Mouse (Mus musculus) limb, embryonic 13.5 days (tissue): ENCODE measurements around the gene Lpar3. TPM values are rescaled to one million over a fixed set of nuclear protein-coding genes. Genes with fewer than 3 reads are reported as not detected.

Experiments used
- ATAC-seq: fragments of 200-750 bp; cut with Nextera tagmentation; 2 replicates; pipeline ENCODE4 v1.8.0; 2017; ENCODE audit warnings: low read depth, moderate number of reproducible peaks, moderate TSS enrichment; ENCODE audit not compliant: low FRiP score
- H3K27ac ChIP-seq: fragments of 300-500 bp; sonication (generic); 2 replicates; pipeline ENCODE4 v1.5.1; 2015; ENCODE audit warnings: inconsistent platforms, mild to moderate bottlenecking, moderate library complexity
- H3K27me3 ChIP-seq: fragments of 300-500 bp; sonication (generic); 2 replicates; pipeline ENCODE4 v1.6.1; 2015; ENCODE audit warnings: mild to moderate bottlenecking, inconsistent platforms
- H3K36me3 ChIP-seq: fragments of 300-500 bp; sonication (generic); 2 replicates; pipeline ENCODE4 v1.6.1; 2015; ENCODE audit warnings: inconsistent platforms, mild to moderate bottlenecking, moderate library complexity
- H3K4me1 ChIP-seq: fragments of 300-500 bp; sonication (generic); 2 replicates; pipeline ENCODE4 v1.6.1; 2015; ENCODE audit warnings: inconsistent platforms
- H3K4me2 ChIP-seq: fragments of 300-500 bp; sonication (generic); replicated peaks from 2 replicates; pipeline ENCODE4 v1.6.1; 2015; ENCODE audit warnings: inconsistent platforms, mild to moderate bottlenecking, moderate library complexity
- H3K4me3 ChIP-seq: fragments of 300-500 bp; sonication (generic); 2 replicates; pipeline ENCODE4 v1.5.1; 2015; ENCODE audit warnings: moderate library complexity, mild to moderate bottlenecking, inconsistent platforms
- H3K9ac ChIP-seq: fragments of 300-500 bp; sonication (generic); 2 replicates; pipeline ENCODE4 v1.6.1; 2015; ENCODE audit warnings: mild to moderate bottlenecking, inconsistent platforms
- H3K9me3 ChIP-seq: fragments of 300-500 bp; sonication (generic); 2 replicates; pipeline ENCODE4 v1.6.1; 2016; ENCODE audit warnings: inconsistent platforms
- WGBS: fragments of 180-500 bp; shearing (Covaris S2); methylation state at CpG from one replicate; pipeline ENCODE4 v1.1.7; 2015; 5-methylcytosine and 5-hydroxymethylcytosine counted together
- polyA plus RNA-seq: library from polyadenylated mRNA; unstranded; fragments of >200 nt; fragmentation: Nextera tagmentation; extraction: Ambion mirVana; gene quantifications from 2 replicates; pipeline ENCODE4 v1.2.1, GENCODE M21; 2015

Gene Lpar3
- polyA plus RNA-seq, 1 experiment from 2014 or later: 1.0 TPM

DNA sequence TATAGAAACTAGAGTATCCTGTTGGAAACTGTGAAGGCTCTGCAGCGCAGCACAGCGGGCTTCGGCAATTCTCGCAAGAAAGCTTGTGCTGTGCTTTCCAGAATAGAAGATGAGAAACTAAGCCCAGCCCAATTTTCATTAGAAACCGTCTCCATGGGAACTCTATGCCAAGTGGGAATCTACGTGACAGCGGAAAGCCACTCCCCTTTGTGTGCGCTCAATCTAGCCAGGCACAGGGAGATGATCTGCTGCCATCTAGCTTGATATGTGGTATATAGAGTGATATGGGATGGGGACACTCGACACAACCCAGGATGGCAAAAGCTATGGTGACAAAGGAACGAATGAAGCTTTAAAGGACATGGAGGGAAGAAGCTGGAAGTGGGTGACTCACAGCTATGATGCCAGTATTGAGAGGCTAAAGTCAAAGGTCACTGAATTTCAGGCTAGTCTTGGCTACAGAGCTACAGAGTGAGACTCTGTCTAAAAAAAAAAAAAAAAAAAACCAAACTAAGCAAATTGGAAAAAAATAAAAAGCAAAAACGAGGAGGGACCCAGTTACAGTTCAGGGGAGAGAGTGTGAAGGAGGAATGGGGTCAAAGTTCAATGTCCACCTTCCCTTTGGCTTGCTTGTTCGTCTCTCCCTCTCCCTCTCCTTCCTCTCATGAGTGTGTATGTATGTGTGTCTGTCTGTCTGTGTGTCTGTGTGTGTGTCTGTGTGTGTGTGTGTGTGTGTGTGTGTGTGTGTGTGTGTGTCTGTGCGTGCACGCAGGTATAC is 47.5 kb downstream of the Lpar3 start:
- Histone ChIP-seq H3K4me1 (peaks cover 3% of the 10 kb centered on the region; the same call in 1 of the 2 replicates), H3K27me3 (0 out of 2 replicates have a peak, but pooled peaks cover 2% of the 10 kb centered on the region), H3K4me3 (no peak overlapping the region), H3K4me2 (no peak overlapping the region), H3K9ac (no peak overlapping the region), H3K9me3 (no peaks in the 10 kb centered on the region), H3K27ac (no peak overlapping the region), H3K36me3 (no peaks in the 10 kb centered on the region)
- 89% methylated on average over 14 of the region's 14 CpGs for WGBS
- no peak for ATAC-seq

DNA sequence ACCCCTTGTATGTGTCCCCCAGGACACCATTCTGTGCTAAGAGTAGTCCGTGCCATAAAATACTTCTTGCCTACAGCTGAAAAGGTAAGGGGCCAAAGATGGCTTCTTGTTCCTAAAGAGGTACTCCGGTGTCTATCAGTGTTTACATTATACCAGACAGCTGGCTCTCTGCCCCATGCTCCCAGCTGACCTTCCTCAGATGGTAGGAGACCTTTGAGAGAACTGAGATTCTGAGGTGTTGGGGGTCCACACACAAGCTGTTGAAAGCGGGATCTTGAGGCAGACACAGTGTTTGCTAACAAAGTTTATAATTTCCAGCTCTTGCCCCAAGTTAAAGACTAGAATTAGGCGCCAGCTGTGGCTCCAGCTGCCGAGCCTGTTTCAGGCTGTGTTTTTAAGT is 53.7 kb downstream of the Lpar3 start:
- H3K4me3 ChIP-seq: no peak overlapping the region
- no peaks in the 10 kb centered on the region for H3K27me3 ChIP-seq
- H3K27ac ChIP-seq: no peak overlapping the region
- H3K4me1 ChIP-seq: peaks cover 27% of the 10 kb centered on the region
- no peak overlapping the region for H3K9ac ChIP-seq
- ATAC-seq: no peak
- no peaks in the 10 kb centered on the region for H3K9me3 ChIP-seq
- no peak overlapping the region for H3K4me2 ChIP-seq
- no peaks in the 10 kb centered on the region for H3K36me3 ChIP-seq
- 33% methylated on average over 5 of the region's 5 CpGs for WGBS

DNA sequence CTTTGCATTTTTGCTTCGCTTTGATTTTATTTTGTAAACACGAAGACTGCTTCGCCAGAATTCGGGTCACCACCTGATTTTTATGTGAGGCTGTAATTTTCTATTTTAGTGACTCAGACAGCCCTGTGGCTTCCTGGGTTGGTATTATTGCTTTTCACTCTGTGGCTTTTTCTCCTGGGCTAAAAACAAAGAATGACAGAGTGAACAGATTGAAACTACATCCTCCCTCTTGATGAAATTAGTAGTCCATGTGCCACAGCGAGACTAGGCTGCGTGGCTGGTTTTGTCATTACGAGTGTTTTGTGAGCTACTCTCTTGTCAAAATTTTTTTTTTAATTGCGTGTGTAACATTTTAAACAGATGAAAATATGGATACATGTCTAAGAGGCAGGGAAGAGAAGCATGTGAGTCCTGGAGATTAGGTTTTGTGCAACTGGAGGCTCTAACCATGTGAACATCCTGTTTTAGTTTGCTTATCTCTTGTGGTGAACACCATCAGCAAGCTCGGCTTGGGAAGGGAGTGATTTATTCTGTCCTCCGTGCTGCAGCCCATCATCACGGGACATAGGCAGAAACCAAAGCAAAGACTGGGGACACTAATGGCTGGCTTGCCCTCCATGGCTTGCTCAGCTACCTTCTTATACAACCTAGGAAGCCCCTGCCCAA is 54.7 kb downstream of the Lpar3 start:
- no peak overlapping the region for H3K27ac ChIP-seq
- no peak overlapping the region for H3K4me3 ChIP-seq
- H3K9me3 ChIP-seq: no peaks in the 10 kb centered on the region
- H3K36me3 ChIP-seq: no peaks in the 10 kb centered on the region
- no peaks in the 10 kb centered on the region for H3K27me3 ChIP-seq
- H3K4me2 ChIP-seq: no peak overlapping the region
- ATAC-seq: no peak
- H3K4me1 ChIP-seq: peaks cover 27% of the 10 kb centered on the region
- WGBS: 41% methylated on average over 11 of the region's 11 CpGs
- H3K9ac ChIP-seq: no peak overlapping the region

DNA sequence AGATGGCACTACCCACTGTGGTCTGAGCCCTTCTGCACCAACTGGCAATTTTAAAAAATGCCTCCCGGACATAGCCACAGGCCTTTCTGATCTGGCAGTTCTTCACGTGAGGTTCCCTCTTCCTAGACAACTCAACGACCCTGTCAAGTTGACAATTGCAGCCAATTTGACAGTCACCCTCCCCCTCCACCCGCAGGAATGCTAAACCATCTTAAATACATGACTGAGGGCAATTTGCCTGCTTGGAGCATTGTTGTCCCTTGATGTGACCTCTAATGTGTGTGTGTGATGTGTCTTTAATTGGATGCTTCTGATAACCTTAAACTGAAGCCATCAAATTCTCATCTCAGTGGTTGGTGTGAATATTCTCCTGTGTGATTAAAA is 55.3 kb downstream of the Lpar3 start:
- Histone ChIP-seq H3K4me2 (no peak overlapping the region), H3K9ac (no peak overlapping the region), H3K4me3 (no peak overlapping the region), H3K27ac (no peak overlapping the region), H3K4me1 (peaks cover 27% of the 10 kb centered on the region), H3K27me3 (no peaks in the 10 kb centered on the region), H3K9me3 (no peaks in the 10 kb centered on the region), H3K36me3 (no peaks in the 10 kb centered on the region)
- 39% methylated on average over 4 of the region's 4 CpGs for WGBS
- ATAC-seq: no peak

DNA sequence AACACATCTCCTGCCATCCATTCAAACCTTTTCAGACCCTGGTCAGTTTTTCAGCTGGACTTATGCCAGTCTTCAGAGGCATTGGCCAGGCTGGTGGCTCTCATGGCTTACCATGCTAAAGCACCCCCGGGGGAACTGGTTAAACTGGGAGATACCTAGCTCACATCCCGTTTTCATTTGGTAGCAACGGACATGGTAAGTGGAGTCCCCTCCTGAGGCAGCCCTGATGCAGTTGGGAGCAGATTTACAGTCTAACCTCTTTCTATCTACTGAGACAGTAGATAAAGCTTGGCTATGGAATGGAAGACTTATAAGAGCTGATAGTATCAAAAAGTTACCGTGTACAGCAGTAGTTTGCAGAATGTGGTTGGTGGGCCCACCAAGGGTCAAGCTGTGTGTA is 56.2 kb downstream of the Lpar3 start:
- H3K9me3 ChIP-seq: no peaks in the 10 kb centered on the region
- no peak overlapping the region for H3K4me3 ChIP-seq
- no peaks in the 10 kb centered on the region for H3K27me3 ChIP-seq
- ATAC-seq: no peak
- no peaks in the 10 kb centered on the region for H3K36me3 ChIP-seq
- no peak overlapping the region for H3K4me2 ChIP-seq
- H3K4me1 ChIP-seq: peaks cover 27% of the 10 kb centered on the region
- 89% methylated on average over 4 of the region's 4 CpGs for WGBS
- no peak overlapping the region for H3K9ac ChIP-seq
- no peak overlapping the region for H3K27ac ChIP-seq

DNA sequence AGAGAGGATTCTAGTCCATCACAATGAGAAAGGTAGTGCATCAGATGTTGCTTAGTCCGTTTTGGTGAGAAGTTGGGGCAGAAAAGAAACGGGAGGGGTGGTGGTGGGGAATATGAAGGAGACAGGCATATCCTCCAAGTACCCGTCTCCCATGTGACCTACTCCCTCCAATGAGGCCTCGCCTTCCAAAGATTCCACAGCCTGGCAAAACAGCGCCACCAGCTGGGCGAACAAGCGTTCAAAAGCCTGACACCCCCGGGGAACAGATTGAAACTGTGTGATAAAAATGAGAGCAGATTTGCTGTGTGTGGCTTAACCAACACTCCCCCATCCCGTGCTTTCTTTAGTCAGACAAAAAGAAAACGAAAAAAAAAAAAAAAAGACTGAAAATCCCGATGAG is 56.7 kb downstream of the Lpar3 start:
- Histone ChIP-seq H3K27ac (no peak overlapping the region), H3K9ac (no peak overlapping the region), H3K27me3 (no peaks in the 10 kb centered on the region), H3K4me2 (no peak overlapping the region), H3K4me1 (peaks cover 27% of the 10 kb centered on the region), H3K36me3 (no peaks in the 10 kb centered on the region), H3K4me3 (no peak overlapping the region), H3K9me3 (no peaks in the 10 kb centered on the region)
- 80% methylated on average over 11 of the region's 11 CpGs for WGBS
- no peak for ATAC-seq

DNA sequence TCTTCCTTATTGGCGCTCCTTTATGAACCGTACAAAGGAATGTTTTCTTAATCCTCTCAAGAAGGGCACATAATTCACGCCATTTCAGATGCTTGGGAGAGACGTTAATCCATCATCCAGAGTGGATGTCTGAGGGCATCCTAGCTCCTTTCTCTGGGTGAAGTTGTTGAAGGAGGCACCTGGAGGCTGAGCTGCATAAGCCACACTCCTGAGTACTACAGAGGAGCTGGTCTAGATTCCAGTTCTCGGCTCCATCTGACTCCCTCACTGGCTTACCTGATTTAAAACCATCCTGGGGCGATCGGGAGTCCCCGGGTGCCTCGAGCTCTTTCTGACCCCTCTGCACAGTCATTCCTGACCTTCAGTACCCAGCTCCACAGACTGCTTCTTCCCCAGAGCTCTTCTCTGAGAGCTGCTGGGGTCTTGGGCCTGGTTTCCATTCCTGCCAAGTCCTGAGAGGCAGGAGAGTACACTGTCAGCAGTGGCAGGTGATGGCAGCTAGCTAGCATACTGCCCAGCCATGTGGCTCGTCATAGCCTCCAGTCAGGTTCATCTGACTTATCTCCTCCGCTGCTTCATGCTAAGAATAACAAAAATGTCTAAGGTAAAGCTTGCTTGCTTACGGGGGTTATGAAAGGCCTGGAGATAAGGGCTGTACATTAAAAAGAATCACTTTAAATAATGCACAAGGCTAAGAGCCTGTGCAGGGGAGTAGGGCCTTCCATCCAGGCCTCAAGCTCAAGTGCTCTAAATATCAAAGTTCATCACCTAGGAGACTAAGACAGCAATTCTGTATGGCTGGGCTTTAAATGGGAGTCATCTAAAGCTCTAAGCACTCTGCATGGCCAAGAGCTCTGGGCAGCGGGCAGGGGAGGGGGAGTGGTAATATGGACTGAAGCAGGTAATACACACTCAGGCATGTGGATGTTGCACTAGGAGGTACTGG is 57.7 kb downstream of the Lpar3 start:
- H3K4me1 ChIP-seq: peaks cover 21% of the 10 kb centered on the region
- H3K27me3 ChIP-seq: no peaks in the 10 kb centered on the region
- WGBS: 79% methylated on average over 13 of the region's 13 CpGs
- no peaks in the 10 kb centered on the region for H3K9me3 ChIP-seq
- no peak overlapping the region for H3K27ac ChIP-seq
- H3K4me2 ChIP-seq: no peak overlapping the region
- H3K9ac ChIP-seq: no peak overlapping the region
- no peaks in the 10 kb centered on the region for H3K36me3 ChIP-seq
- ATAC-seq: no peak
- no peak overlapping the region for H3K4me3 ChIP-seq

DNA sequence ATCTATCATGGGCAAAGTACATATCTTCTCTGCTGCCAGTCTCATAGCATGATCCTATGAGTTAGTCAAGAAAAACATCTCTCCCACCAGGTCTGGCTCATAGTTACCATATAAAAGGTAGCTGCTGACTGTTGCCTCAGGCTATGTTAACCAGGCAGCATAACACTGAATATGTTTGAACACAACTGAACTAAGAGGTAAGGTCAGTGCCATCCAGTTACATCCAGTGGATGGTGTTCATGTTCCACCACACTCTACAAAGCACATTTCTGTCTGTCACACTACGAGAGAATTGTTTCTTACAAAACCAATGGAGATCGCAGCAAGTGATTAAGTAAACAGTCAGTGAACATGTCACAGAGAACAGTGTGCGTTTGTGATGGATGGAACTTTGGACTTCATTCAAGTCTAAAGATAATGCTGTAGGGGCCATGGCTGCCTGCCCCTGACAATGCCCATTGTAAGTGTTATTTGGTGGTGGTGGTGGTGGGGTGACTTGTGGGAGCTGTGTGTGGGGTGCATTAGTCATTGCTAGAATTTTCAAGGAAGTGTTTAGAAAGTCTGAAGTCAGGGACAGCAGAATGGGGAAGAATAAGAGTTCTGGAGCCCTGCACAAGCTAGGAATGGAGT is 63.1 kb downstream of the Lpar3 start:
- Histone ChIP-seq H3K4me1 (0 out of 2 replicates have a peak, but pooled peaks cover 8% of the 10 kb centered on the region), H3K27ac (no peak overlapping the region), H3K9ac (no peak overlapping the region), H3K4me3 (no peak overlapping the region), H3K27me3 (no peaks in the 10 kb centered on the region), H3K9me3 (no peaks in the 10 kb centered on the region), H3K4me2 (no peak overlapping the region), H3K36me3 (no peaks in the 10 kb centered on the region)
- 92% methylated on average over 3 of the region's 3 CpGs for WGBS
- ATAC-seq: no peak

DNA sequence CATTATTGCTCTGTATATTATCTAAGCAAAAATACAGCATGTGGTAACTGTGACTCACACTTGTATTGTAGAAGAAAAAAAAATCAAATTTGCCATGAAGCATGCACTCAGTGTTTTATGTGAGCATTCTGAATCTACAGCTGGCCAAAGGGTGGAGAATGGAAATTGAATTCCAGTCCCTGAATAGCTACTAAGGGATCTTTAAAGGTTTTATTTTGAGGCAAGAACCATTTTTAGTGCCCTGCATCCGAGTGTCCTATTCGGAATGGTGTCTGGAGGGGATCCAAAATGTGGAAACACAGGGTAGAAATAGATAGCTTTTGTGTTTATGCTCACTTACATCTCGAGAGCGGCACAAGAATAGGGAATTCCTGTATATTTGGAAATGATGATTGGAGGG is 65.4 kb downstream of the Lpar3 start:
- 63% methylated on average over 4 of the region's 4 CpGs for WGBS
- ATAC-seq: no peak; the same call in 1 of the 2 replicates

DNA sequence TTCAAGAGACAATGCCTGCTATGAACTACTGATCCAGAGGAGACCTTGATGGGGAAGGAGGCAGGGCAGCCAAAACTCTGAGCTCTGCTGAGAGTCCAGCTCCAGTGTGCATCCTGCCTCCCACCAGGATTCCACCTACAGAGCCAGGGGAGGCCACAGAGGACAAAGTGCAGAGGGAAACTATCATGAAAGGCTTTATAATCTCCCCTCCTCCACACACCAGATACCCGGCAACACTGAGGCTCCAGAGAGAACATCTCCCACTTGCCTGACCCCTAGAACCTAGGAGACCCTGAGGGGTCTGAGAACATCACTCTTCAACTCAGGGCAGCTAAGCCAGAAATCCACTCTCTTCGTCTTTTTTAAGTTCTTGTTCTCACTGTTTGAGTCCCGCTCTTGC is 71.2 kb downstream of the Lpar3 start:
- 0 out of 2 replicates have a peak, but pooled peaks cover 3% of the 10 kb centered on the region for H3K4me1 ChIP-seq
- no peak overlapping the region for H3K27ac ChIP-seq
- no peak overlapping the region for H3K9ac ChIP-seq
- H3K27me3 ChIP-seq: no peaks in the 10 kb centered on the region
- H3K4me3 ChIP-seq: no peak overlapping the region
- WGBS: 78% methylated on average over 3 of the region's 3 CpGs
- no peaks in the 10 kb centered on the region for H3K36me3 ChIP-seq
- H3K4me2 ChIP-seq: no peak overlapping the region
- H3K9me3 ChIP-seq: no peaks in the 10 kb centered on the region
- no peak for ATAC-seq

More for the DNA sequence above, 65.4 kb downstream of the Lpar3 start:
- Histone ChIP-seq H3K27ac (no peak overlapping the region), H3K9ac (no peak overlapping the region), H3K4me1 (0 out of 2 replicates have a peak, but pooled peaks cover 8% of the 10 kb centered on the region), H3K27me3 (no peaks in the 10 kb centered on the region), H3K4me2 (no peak overlapping the region), H3K4me3 (no peak overlapping the region), H3K9me3 (no peaks in the 10 kb centered on the region), H3K36me3 (no peaks in the 10 kb centered on the region)

DNA sequence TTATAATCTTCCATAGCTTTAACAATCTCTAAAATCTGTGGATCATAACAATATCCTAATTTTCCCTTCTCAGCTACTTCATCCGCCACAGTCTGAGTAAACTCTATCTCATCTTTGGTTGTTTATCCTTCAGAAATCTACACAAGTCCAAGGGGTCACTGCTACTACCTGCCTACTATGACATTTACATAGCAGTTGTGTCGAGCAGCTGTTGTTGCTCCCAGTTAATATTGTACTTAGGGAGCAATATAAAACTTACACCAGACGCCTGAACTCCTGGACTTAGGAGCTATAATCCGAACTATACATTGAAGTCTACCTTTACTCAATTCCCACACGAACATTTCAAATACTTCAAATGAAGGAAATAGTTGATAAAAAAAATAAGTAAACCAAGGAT is 71.8 kb downstream of the Lpar3 start:
- no peak for ATAC-seq

More for the DNA sequence above, 71.8 kb downstream of the Lpar3 start:
- Histone ChIP-seq H3K27ac (no peak overlapping the region), H3K4me1 (no peaks in the 10 kb centered on the region), H3K4me2 (no peak overlapping the region), H3K9ac (no peak overlapping the region), H3K4me3 (no peak overlapping the region), H3K27me3 (no peaks in the 10 kb centered on the region), H3K9me3 (no peaks in the 10 kb centered on the region), H3K36me3 (no peaks in the 10 kb centered on the region)
- 62% methylated on average over 5 of the region's 5 CpGs for WGBS
